Mouse (Mus musculus) CH12.LX (cell line): ENCODE measurements around the gene Usp46. TPM values are rescaled to one million over a fixed set of nuclear protein-coding genes. Genes with fewer than 3 reads are reported as not detected.

Source experiments
- DNase-seq: peaks from one replicate; pipeline ENCODE4 v3.0.0-alpha.2; 2013; ENCODE audit errors: extremely low read depth
- H3K27ac ChIP-seq: 2 replicates; pipeline ENCODE4 v1.5.1; 2012; ENCODE audit warnings: low read depth, mild to moderate bottlenecking, control low read depth, moderate library complexity; ENCODE audit not compliant: insufficient read depth
- H3K27me3 ChIP-seq: replicated peaks from 2 replicates; pipeline ENCODE3; 2012; ENCODE audit warnings: inconsistent platforms
- H3K36me3 ChIP-seq, 2 experiments: replicated peaks in 1 of 2; 2 replicates each; pipeline versions ENCODE3 to v1.6.1; 2012; ENCODE audit warnings: inconsistent platforms in 1 of 2, low read length in 1 of 2, mild to moderate bottlenecking in 1 of 2, mixed read lengths in 1 of 2, moderate library complexity in 1 of 2; ENCODE audit not compliant: control insufficient read depth in 1 of 2, insufficient read depth in 1 of 2
- H3K4me1 ChIP-seq, 2 experiments: 2 replicates each; pipeline ENCODE4 v1.6.1; 2012; ENCODE audit warnings: inconsistent platforms in 1 of 2, moderate library complexity in 1 of 2; ENCODE audit not compliant: insufficient read depth in 2 of 2, control insufficient read depth in 1 of 2
- H3K4me2 ChIP-seq: 2 replicates; pipeline ENCODE4 v1.6.1; 2012; ENCODE audit warnings: low read depth, mild to moderate bottlenecking, control low read depth; ENCODE audit not compliant: poor library complexity, insufficient read depth, severe bottlenecking
- H3K4me3 ChIP-seq, 3 experiments: fragments of 150-350 bp in 1 of 3; sonication (generic) in 1 of 3; replicated peaks in 1 of 3; 2 replicates each; pipeline versions ENCODE3 to v1.5.1; 2011 to 2012; ENCODE audit warnings: low read depth in 2 of 3, low read length in 2 of 3, mild to moderate bottlenecking in 2 of 3, moderate library complexity in 2 of 3, control low read depth in 1 of 3, improper control_type of control experiment in 1 of 3, inconsistent platforms in 1 of 3, mixed read lengths in 1 of 3; ENCODE audit not compliant: poor library complexity in 1 of 3
- H3K79me2 ChIP-seq: replicated peaks from 2 replicates; pipeline ENCODE4 v1.6.1; 2012; ENCODE audit warnings: mild to moderate bottlenecking, moderate library complexity; ENCODE audit not compliant: control insufficient read depth, poor library complexity, insufficient read depth, severe bottlenecking; ENCODE audit errors: extremely low read depth
- H3K9ac ChIP-seq: 2 replicates; pipeline ENCODE4 v1.6.1; 2012; ENCODE audit warnings: low read depth, mild to moderate bottlenecking, control low read depth, moderate library complexity; ENCODE audit not compliant: insufficient read depth
- H3K9me3 ChIP-seq: replicated peaks from 2 replicates; pipeline ENCODE3; 2012; ENCODE audit warnings: low read length, inconsistent platforms, mixed read lengths
- BHLHE40 ChIP-seq: IDR thresholded peaks from 2 replicates; pipeline ENCODE4 v1.6.1; 2011; ENCODE audit warnings: mild to moderate bottlenecking, low read depth, low read length, improper control_type of control experiment
- CHD1 ChIP-seq: IDR thresholded peaks from 2 replicates; pipeline ENCODE4 v1.6.1; 2012; ENCODE audit warnings: low read depth, low read length, improper control_type of control experiment, inconsistent platforms
- CHD2 ChIP-seq: IDR thresholded peaks from 2 replicates; pipeline ENCODE4 v1.6.1; 2011; ENCODE audit warnings: low read length, improper control_type of control experiment
- ELF1 ChIP-seq: IDR thresholded peaks from 2 replicates; pipeline ENCODE4 v1.6.1; 2014; ENCODE audit warnings: low read depth, mild to moderate bottlenecking, inconsistent platforms, low read length, improper control_type of control experiment
- EP300 ChIP-seq: IDR thresholded peaks from 2 replicates; pipeline ENCODE4 v1.6.1; 2011; ENCODE audit warnings: low read length, improper control_type of control experiment
- ETS1 ChIP-seq: conservative IDR thresholded peaks from 2 replicates; pipeline ENCODE4 v1.6.1; 2012; ENCODE audit warnings: low read depth, mild to moderate bottlenecking, inconsistent platforms, low read length, improper control_type of control experiment, moderate library complexity
- GABPA ChIP-seq: IDR thresholded peaks from 2 replicates; pipeline ENCODE4 v1.6.1; 2012; ENCODE audit warnings: low read depth, low read length, improper control_type of control experiment, inconsistent platforms; ENCODE audit not compliant: insufficient replicate concordance
- IRF4 ChIP-seq: IDR thresholded peaks from 2 replicates; pipeline ENCODE4 v1.6.1; 2014; ENCODE audit warnings: low read depth, mild to moderate bottlenecking, inconsistent platforms, low read length, improper control_type of control experiment
- JUND ChIP-seq: conservative IDR thresholded peaks from 2 replicates; pipeline ENCODE4 v1.6.1; 2011; ENCODE audit warnings: low read depth, low read length, improper control_type of control experiment
- KAT2A ChIP-seq: IDR thresholded peaks from 2 replicates; pipeline ENCODE4 v1.6.1; 2012; ENCODE audit warnings: low read length, improper control_type of control experiment, inconsistent platforms; ENCODE audit not compliant: insufficient replicate concordance
- MAFK ChIP-seq: IDR thresholded peaks from 2 replicates; pipeline ENCODE4 v1.6.1; 2011; ENCODE audit warnings: low read length, improper control_type of control experiment; ENCODE audit not compliant: insufficient replicate concordance
- MAX ChIP-seq: IDR thresholded peaks from 2 replicates; pipeline ENCODE4 v1.6.1; 2011; ENCODE audit warnings: low read length, improper control_type of control experiment
- MAZ ChIP-seq: IDR thresholded peaks from 2 replicates; pipeline ENCODE4 v1.6.1; 2012; ENCODE audit warnings: low read depth, mild to moderate bottlenecking, inconsistent platforms, low read length, improper control_type of control experiment, moderate library complexity
- MEF2A ChIP-seq: IDR thresholded peaks from 2 replicates; pipeline ENCODE4 v1.6.1; 2014; ENCODE audit warnings: low read depth, mild to moderate bottlenecking, inconsistent platforms, low read length, improper control_type of control experiment, borderline replicate concordance
- NRF1 ChIP-seq: IDR thresholded peaks from 2 replicates; pipeline ENCODE4 v1.6.1; 2014; ENCODE audit warnings: low read depth, mild to moderate bottlenecking, inconsistent platforms, low read length, improper control_type of control experiment, moderate library complexity
- POLR2A ChIP-seq: IDR thresholded peaks from 2 replicates; pipeline ENCODE4 v1.6.1; 2011; ENCODE audit warnings: low read depth, mild to moderate bottlenecking, improper control_type of control experiment, low read length
- RAD21 ChIP-seq: IDR thresholded peaks from 2 replicates; pipeline ENCODE4 v1.6.1; 2011; ENCODE audit warnings: low read depth, mild to moderate bottlenecking, low read length, improper control_type of control experiment, moderate library complexity
- SIN3A ChIP-seq: IDR thresholded peaks from 2 replicates; pipeline ENCODE4 v1.6.1; 2012; ENCODE audit warnings: low read length, improper control_type of control experiment, inconsistent platforms
- SMC3 ChIP-seq: IDR thresholded peaks from 2 replicates; pipeline ENCODE4 v1.6.1; 2011; ENCODE audit warnings: low read depth, low read length, improper control_type of control experiment
- TCF12 ChIP-seq: IDR thresholded peaks from 2 replicates; pipeline ENCODE4 v1.6.1; 2014; ENCODE audit warnings: low read depth, mild to moderate bottlenecking, inconsistent platforms, low read length, improper control_type of control experiment
- UBTF ChIP-seq: IDR thresholded peaks from 2 replicates; pipeline ENCODE4 v1.6.1; 2012; ENCODE audit warnings: low read depth, mild to moderate bottlenecking, inconsistent platforms, low read length, improper control_type of control experiment, moderate library complexity
- USF1 ChIP-seq: IDR thresholded peaks from 2 replicates; pipeline ENCODE4 v1.6.1; 2014; ENCODE audit warnings: low read depth, mild to moderate bottlenecking, inconsistent platforms, low read length, improper control_type of control experiment
- ZC3H11A ChIP-seq: IDR thresholded peaks from 2 replicates; pipeline ENCODE4 v1.6.1; 2012; ENCODE audit warnings: low read depth, mild to moderate bottlenecking, inconsistent platforms, low read length, improper control_type of control experiment
- ZKSCAN1 ChIP-seq: IDR thresholded peaks from 2 replicates; pipeline ENCODE4 v1.6.1; 2012; ENCODE audit warnings: low read depth, inconsistent platforms, low read length, improper control_type of control experiment, borderline replicate concordance
- ZNF384 ChIP-seq: IDR thresholded peaks from 2 replicates; pipeline ENCODE4 v1.6.1; 2012; ENCODE audit warnings: low read depth, low read length, improper control_type of control experiment, inconsistent platforms
- dilution Hi-C: fragments of 300-500 bp; cut with MboI; formaldehyde crosslinking; loops from 2 replicates; pipeline ENCODE4 v1.14.3; 2020; ENCODE audit warnings: low sequenced_read_pairs; ENCODE audit not compliant: extremely low pct_unique_long_range_greater_than_20kb, extremely low pct_ligation_motif_present
- in situ Hi-C: fragments of 300-500 bp; cut with MboI; formaldehyde crosslinking; loops from 3 replicates; pipeline ENCODE4 v1.14.3; 2019; ENCODE audit warnings: low sequenced_read_pairs, low pct_ligation_motif_present, low pct_unique_long_range_greater_than_20kb, mixed read lengths
- polyA plus RNA-seq: library from polyadenylated mRNA; unstranded; fragments of >175 nt; gene quantifications from 2 replicates; pipeline ENCODE4 v1.2.1, GENCODE M21; 2012; ENCODE audit warnings: low read depth; ENCODE audit not compliant: insufficient read length
- total RNA-seq, 2 experiments: library from RNA; depleted of rRNA; stranded (reverse); fragments of 300-350 nt in 1 of 2; fragments of >200 nt in 1 of 2; gene quantifications; 2 replicates each; pipeline ENCODE4 v1.2.3; 2012 to 2014

Gene Usp46
- total and polyA plus RNA-seq, 3 experiments = 5.1 to 16.3 (median 15.6) TPM

DNA sequence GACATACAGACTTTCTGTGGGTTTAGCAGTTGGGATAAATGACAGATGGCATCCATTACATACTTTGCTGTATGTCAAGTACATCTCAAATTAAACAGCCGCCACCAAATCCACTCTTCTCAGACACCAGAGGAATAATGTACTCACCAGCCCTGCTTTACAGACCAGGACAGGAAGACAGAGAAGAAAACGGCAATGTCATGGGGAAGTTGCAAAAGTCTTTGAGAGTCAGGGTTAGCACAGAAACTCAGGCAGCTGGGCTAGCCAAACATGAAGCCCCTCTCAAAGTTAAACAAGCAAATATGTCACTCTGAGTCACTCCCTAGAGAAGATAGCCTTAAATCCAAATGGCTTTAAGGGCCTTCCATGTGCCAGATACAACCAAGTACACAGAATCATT is 40.0 kb downstream of the Usp46 start:
- Histone ChIP-seq H3K79me2 (no peaks in the 10 kb centered on the region), H3K4me1 (no peaks in the 10 kb centered on the region), H3K27me3 (no peaks in the 10 kb centered on the region), H3K4me3 (no peak overlapping the region), H3K27ac (no peak overlapping the region), H3K9me3 (no peaks in the 10 kb centered on the region), H3K9ac (no peak overlapping the region), H3K4me2 (no peak overlapping the region), H3K36me3 (peaks cover 0 to 46% of the 10 kb centered on the region in 2 experiments)
- dilution Hi-C loops = no loop called here
- TF ChIP-seq GABPA (no peak), BHLHE40 (no peak), ZNF384 (no peak), SIN3A (no peak), MAFK (no peak), CHD2 (no peak), ELF1 (no peak), EP300 (no peak), TCF12 (no peak), ZKSCAN1 (no peak), UBTF (no peak), JUND (no peak), MAX (no peak), POLR2A (no peak), MAZ (no peak)
- in situ Hi-C loops = no loop called here
- no peak for DNase-seq

DNA sequence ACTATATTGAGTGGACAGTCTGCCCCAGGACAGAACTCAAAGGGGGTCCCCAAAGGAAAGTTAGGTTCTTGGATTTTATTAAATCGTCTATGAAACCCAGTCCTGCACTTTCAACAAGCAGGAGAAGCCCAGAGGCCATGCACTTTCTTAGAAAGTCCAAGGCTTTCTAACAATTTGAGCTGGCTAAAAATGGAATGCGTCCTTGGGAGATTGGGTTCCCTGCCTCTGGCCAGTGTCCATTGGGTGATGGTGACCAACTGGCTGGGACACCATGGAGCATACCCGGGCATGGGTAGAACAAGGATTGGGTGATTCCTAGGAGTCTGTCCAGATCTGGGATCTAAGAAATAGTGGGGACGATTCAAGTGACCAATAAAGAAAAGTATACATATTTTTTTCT is 47.7 kb downstream of the Usp46 start:
- no peak overlapping the region for H3K9ac ChIP-seq
- H3K27ac ChIP-seq = no peak overlapping the region
- no peak overlapping the region for H3K4me2 ChIP-seq
- H3K4me1 ChIP-seq = peaks cover 0 to 17% of the 10 kb centered on the region in 2 experiments; a peak in 1 of 4 replicates
- in situ Hi-C loops = no loop called here
- H3K27me3 ChIP-seq = no peaks in the 10 kb centered on the region
- H3K79me2 ChIP-seq = no peaks in the 10 kb centered on the region
- H3K36me3 ChIP-seq = peaks cover 0 to 39% of the 10 kb centered on the region in 2 experiments
- no peak overlapping the region for H3K4me3 ChIP-seq
- no peak for DNase-seq
- TF ChIP-seq RAD21 (no peak), IRF4 (no peak), UBTF (no peak), NRF1 (no peak), ZKSCAN1 (no peak), CHD2 (no peak), KAT2A (no peak), SMC3 (no peak), EP300 (no peak), ETS1 (no peak), ZC3H11A (no peak), USF1 (no peak), BHLHE40 (no peak), MEF2A (no peak), CHD1 (no peak), GABPA (no peak)
- no peaks in the 10 kb centered on the region for H3K9me3 ChIP-seq
- dilution Hi-C loops = no loop called here
